Mouse (Mus musculus) frontal cortex, postnatal 14 days (tissue): ENCODE data around the gene Glrx.
"Not testable (repeated sequence)": the region's sequence is repeated elsewhere in the genome, so short reads cannot be mapped to it uniquely, and the experiment has no call there.

Experiments
- DNase-seq, 2 experiments: peaks; one replicate each; pipeline ENCODE4 v3.0.0; 2022; ENCODE audit warnings: low spot score in 2 of 2

Glrx gene

GRCm38 (mm10) chr13:75839719-75840481 is at the start of gene Glrx:
Gene Glrx (plus strand): TSS chr13:75839868.
- peak; percentile 65 to 72 for DNase-seq

GRCm38 (mm10) chr13:75790550-75791205 is 49.0 kb upstream of the Glrx start:
- no peak for DNase-seq

- DNase-seq: no peak
Observed at GRCm38 (mm10) chr13:75793863-75794629, 45.6 kb upstream of the Glrx start.

- peak; percentile 87 to 94 for DNase-seq
Observed at GRCm38 (mm10) chr13:75797369-75798141, 42.1 kb upstream of the Glrx start.

- DNase-seq: no peak
Observed at GRCm38 (mm10) chr13:75798413-75799302, 41.0 kb upstream of the Glrx start.

- DNase-seq: no peak
Observed at GRCm38 (mm10) chr13:75799421-75799820, 40.2 kb upstream of the Glrx start.

- DNase-seq: no peak
Observed at GRCm38 (mm10) chr13:75807969-75808368, 31.7 kb upstream of the Glrx start.

- no peak for DNase-seq
Observed at GRCm38 (mm10) chr13:75809957-75810356, 29.7 kb upstream of the Glrx start.

- no peak for DNase-seq
Observed at GRCm38 (mm10) chr13:75817183-75817582, 22.5 kb upstream of the Glrx start.

GRCm38 (mm10) chr13:75818486-75818885 is 21.2 kb upstream of the Glrx start:
- DNase-seq: no peak

GRCm38 (mm10) chr13:75818945-75819706 is 20.5 kb upstream of the Glrx start:
- no peak for DNase-seq

- no peak for DNase-seq
Observed at GRCm38 (mm10) chr13:75819898-75820297, 19.8 kb upstream of the Glrx start.

GRCm38 (mm10) chr13:75822366-75822765 is 17.3 kb upstream of the Glrx start:
- not testable (repeated sequence) for DNase-seq

- DNase-seq: no peak
Observed at GRCm38 (mm10) chr13:75823201-75823600, 16.5 kb upstream of the Glrx start.

GRCm38 (mm10) chr13:75824611-75825319 is 14.9 kb upstream of the Glrx start:
- DNase-seq: no peak

- DNase-seq: no peak
Observed at GRCm38 (mm10) chr13:75825388-75825787, 14.3 kb upstream of the Glrx start.

- DNase-seq: no peak
Observed at GRCm38 (mm10) chr13:75830708-75831107, 9.0 kb upstream of the Glrx start.

GRCm38 (mm10) chr13:75831710-75832109 is 8.0 kb upstream of the Glrx start:
- no peak for DNase-seq

GRCm38 (mm10) chr13:75832697-75833096 is 7.0 kb upstream of the Glrx start:
- DNase-seq: no peak
